In genomic region chr6:137135506-137136391, GRCm38 (mm10) we compare ENCODE assay signal across 8 mouse cellular contexts. TPM values are rescaled to one million over a fixed set of nuclear protein-coding genes. Genes with fewer than 3 reads are reported as not detected.
DNase-seq lines count a peak whose midpoint lies in the region; ATAC-seq and TF ChIP-seq lines count a peak whose summit lies in the region.

No protein-coding gene starts in this region.

- no peaks in the 10 kb centered on the region for H3K27me3 ChIP-seq in hindbrain, embryonic 13.5 days
- H3K27me3 ChIP-seq in midbrain, embryonic 13.5 days: peaks cover 8% of the 10 kb centered on the region; the same call in 1 of the 2 replicates

- peak overlapping the region; percentile 26; the same call in 1 of the 2 replicates for H3K4me2 ChIP-seq in hindbrain, embryonic 13.5 days
- H3K4me2 ChIP-seq in midbrain, embryonic 13.5 days (replicated peaks): peak overlapping the region; percentile 18; the same call in 1 of the 2 replicates

- no peak overlapping the region for H3K9ac ChIP-seq in hindbrain, embryonic 13.5 days
- H3K9ac ChIP-seq in midbrain, embryonic 13.5 days (replicated peaks): no peak overlapping the region

- no peaks in the 10 kb centered on the region for H3K9me3 ChIP-seq in hindbrain, embryonic 13.5 days
- no peaks in the 10 kb centered on the region for H3K9me3 ChIP-seq in midbrain, embryonic 13.5 days

- no peaks in the 10 kb centered on the region for H3K36me3 ChIP-seq in hindbrain, embryonic 13.5 days
- H3K36me3 ChIP-seq in midbrain, embryonic 13.5 days: no peaks in the 10 kb centered on the region

- H3K4me3 ChIP-seq in layer of hippocampus, adult 2 months: peak overlapping the region; percentile 12; the same call in 1 of the 2 replicates
- no peak overlapping the region for H3K4me3 ChIP-seq in embryonic fibroblast, embryonic 13.5 days (ENCODE audit: insufficient read depth, low read length)
- no peak overlapping the region for H3K4me3 ChIP-seq in hindbrain, embryonic 13.5 days
- no peak overlapping the region for H3K4me3 ChIP-seq in midbrain, embryonic 13.5 days (replicated peaks)

- DNase-seq in layer of hippocampus, adult 2 months (ENCODE audit: low spot score in 2 of 2): peak in 1 of 2 experiments; percentile 50
- DNase-seq in layer of hippocampus, adult 9-10 months (ENCODE audit: low spot score): no peak
- no peak for DNase-seq in urinary bladder, adult 2 months (ENCODE audit: low spot score)
- no peak for DNase-seq in urinary bladder, postnatal 25 days (ENCODE audit: low spot score)

- TF ChIP-seq POLR2A in embryonic fibroblast, embryonic 13.5 days (IDR thresholded peaks at IDR 0.05; ENCODE audit: low read depth, low read length): no peak

- 30% methylated on average over 20 of the region's 20 CpGs for WGBS in hindbrain, embryonic 13.5 days
- 33% methylated on average over 20 of the region's 20 CpGs for WGBS in midbrain, embryonic 13.5 days

- peak overlapping the region; percentile 81 for H3K27ac ChIP-seq in layer of hippocampus, adult 2 months
- peak overlapping the region; percentile 27; the same call in 1 of the 2 replicates for H3K27ac ChIP-seq in embryonic fibroblast, embryonic 13.5 days (ENCODE audit: insufficient read depth, low read length)
- H3K27ac ChIP-seq in hindbrain, embryonic 13.5 days: peak overlapping the region; percentile 73
- peak overlapping the region; percentile 44; the same call in 1 of the 2 replicates for H3K27ac ChIP-seq in midbrain, embryonic 13.5 days

- peaks cover 11% of the 10 kb centered on the region; the same call in 1 of the 2 replicates for H3K4me1 ChIP-seq in embryonic fibroblast, embryonic 13.5 days (ENCODE audit: control insufficient read depth, insufficient read depth, low read length)
- peaks cover 28% of the 10 kb centered on the region for H3K4me1 ChIP-seq in hindbrain, embryonic 13.5 days (replicated peaks)
- peaks cover 20% of the 10 kb centered on the region for H3K4me1 ChIP-seq in midbrain, embryonic 13.5 days (replicated peaks)

- ATAC-seq in hindbrain, embryonic 13.5 days (ENCODE audit: low FRiP score): peak; percentile 78
- peak; percentile 84 for ATAC-seq in midbrain, embryonic 13.5 days
- no peak for ATAC-seq in granulocyte monocyte progenitor cell, adult 5-6 weeks (replicated peaks; ENCODE audit: poor library complexity, severe bottlenecking)

- TF ChIP-seq CTCF in layer of hippocampus, adult 2 months (conservative IDR thresholded peaks at IDR 0.05): no peak
- TF ChIP-seq CTCF in embryonic fibroblast, embryonic 13.5 days (IDR thresholded peaks at IDR 0.05; ENCODE audit: borderline replicate concordance, insufficient read depth, low read length): no peak

RNA-seq across cellular contexts. Expression of gene Rerg, which starts 34.5 kb away (rescaled TPM):
- total RNA-seq in layer of hippocampus, adult 2 months (2021): 10 to 100 TPM; 36.9 to 41.8 TPM
- 5.8 and 15.2 TPM in 2 replicates for polyA plus RNA-seq in embryonic fibroblast, embryonic 13.5 days (2011; ENCODE audit: insufficient read length, low read depth, missing spikeins)
- polyA plus RNA-seq in hindbrain, embryonic 13.5 days (2015; fragmentation: Nextera tagmentation; extraction: Ambion mirVana): 3.2 and 3.6 TPM in 2 replicates
- 2.3 and 2.8 TPM in 2 replicates for polyA plus RNA-seq in midbrain, embryonic 13.5 days (2015; fragmentation: Nextera tagmentation; extraction: Ambion mirVana)
- 33.0 and 38.2 TPM in 2 replicates for polyA plus RNA-seq in urinary bladder, adult 2 months (2012; rRNA removed)
- not detected in 2 replicates for total RNA-seq in granulocyte monocyte progenitor cell, adult 5-6 weeks (2014; fragmentation: Nextera tagmentation)
- 1.6 TPM in 1 of 2 replicates, not detected in the other for total RNA-seq in granulocyte monocyte progenitor cell, adult 5-6 weeks (2017)

Comparison
In these comparisons a context has a peak if more than half of its experiments do, and no peak if none do; other contexts are left out.
1. H3K27ac ChIP-seq: peak in every context shown above with its lines; median percentile 81 in layer of hippocampus, adult 2 months; 73 in hindbrain, embryonic 13.5 days; 44 in midbrain, embryonic 13.5 days; 27 in embryonic fibroblast, embryonic 13.5 days.